Mouse (Mus musculus) hindbrain, embryonic 11.5 days (tissue): ENCODE measurements around the gene Tacc2. TPM values are rescaled to one million over a fixed set of nuclear protein-coding genes. Genes with fewer than 3 reads are reported as not detected.
"Not testable (repeated sequence)": the region's sequence is repeated elsewhere in the genome, so short reads cannot be mapped to it uniquely, and the experiment has no call there.

Experiments
- ATAC-seq: fragments of 200-750 bp; cut with Nextera tagmentation; 2 replicates; pipeline ENCODE4 v1.8.0; 2017; ENCODE audit warnings: mild to moderate bottlenecking, moderate TSS enrichment, moderate library complexity; ENCODE audit not compliant: low FRiP score
- DNase-seq: peaks from one replicate; pipeline ENCODE4 v3.0.0-alpha.2; 2015; ENCODE audit warnings: low spot score
- H3K27ac ChIP-seq: fragments of 300-500 bp; sonication (generic); 2 replicates; pipeline ENCODE4 v1.5.1; 2014; ENCODE audit warnings: mild to moderate bottlenecking, low read depth, low read length
- H3K27me3 ChIP-seq: fragments of 300-500 bp; sonication (generic); 2 replicates; pipeline ENCODE4 v1.6.1; 2014; ENCODE audit warnings: mild to moderate bottlenecking, low read length, moderate library complexity, mixed read lengths; ENCODE audit not compliant: control insufficient read depth, insufficient read depth
- H3K36me3 ChIP-seq: fragments of 300-500 bp; sonication (generic); 2 replicates; pipeline ENCODE4 v1.6.1; 2014; ENCODE audit warnings: mild to moderate bottlenecking, low read length, moderate library complexity, mixed read lengths; ENCODE audit not compliant: control insufficient read depth, insufficient read depth
- H3K4me1 ChIP-seq: fragments of 300-500 bp; sonication (generic); replicated peaks from 2 replicates; pipeline ENCODE4 v1.6.1; 2014; ENCODE audit warnings: low read length, mixed read lengths; ENCODE audit not compliant: control insufficient read depth, insufficient read depth
- H3K4me2 ChIP-seq: fragments of 300-500 bp; sonication (generic); replicated peaks from 2 replicates; pipeline ENCODE4 v1.6.1; 2014; ENCODE audit warnings: mild to moderate bottlenecking, low read depth, low read length
- H3K4me3 ChIP-seq: fragments of 300-500 bp; sonication (generic); 2 replicates; pipeline ENCODE4 v1.5.1; 2014; ENCODE audit warnings: low read depth, low read length
- H3K9ac ChIP-seq: fragments of 300-500 bp; sonication (generic); 2 replicates; pipeline ENCODE4 v1.6.1; 2014; ENCODE audit warnings: low read depth, low read length
- H3K9me3 ChIP-seq: fragments of 300-500 bp; sonication (generic); 2 replicates; pipeline ENCODE4 v1.6.1; 2016; ENCODE audit warnings: low read length; ENCODE audit not compliant: control insufficient read depth
- WGBS: fragments of 180-500 bp; shearing (Covaris S2); extraction: QIAGEN DNeasy Blood & Tissue Kit; methylation state at CpG from one replicate; pipeline ENCODE4 v1.1.7; 2014; 5-methylcytosine and 5-hydroxymethylcytosine counted together
- polyA plus RNA-seq: library from polyadenylated mRNA; unstranded; fragments of >200 nt; fragmentation: Nextera tagmentation; extraction: Ambion mirVana; gene quantifications from 2 replicates; pipeline ENCODE4 v1.2.1, GENCODE M21; 2014

Tacc2 gene
- polyA plus RNA-seq, 1 experiment from 2014 or later: 46.8 TPM

GRCm38 (mm10) chr7:130656965-130657364 lies 79.7 kb downstream of the Tacc2 start:
- Histone ChIP-seq H3K4me1 (no peaks in the 10 kb centered on the region; the same call in 1 of the 2 replicates), H3K27me3 (no peaks in the 10 kb centered on the region), H3K9ac (no peak overlapping the region), H3K36me3 (no peaks in the 10 kb centered on the region), H3K4me2 (no peak overlapping the region), H3K9me3 (no peaks in the 10 kb centered on the region), H3K27ac (no peak overlapping the region), H3K4me3 (no peak overlapping the region)
- DNase-seq: no peak
- WGBS: 90% methylated on average over 8 of the region's 8 CpGs
- no peak for ATAC-seq

GRCm38 (mm10) chr7:130657751-130658150 lies 80.5 kb downstream of the Tacc2 start:
- WGBS: 87% methylated on average over 13 of the region's 13 CpGs
- ATAC-seq (no peak), DNase-seq (no peak)
- no peaks in the 10 kb centered on the region for H3K9me3 ChIP-seq
- no peak overlapping the region for H3K4me3 ChIP-seq
- H3K4me1 ChIP-seq: peaks cover 5% of the 10 kb centered on the region; the same call in 1 of the 2 replicates
- no peak overlapping the region for H3K4me2 ChIP-seq
- H3K27me3 ChIP-seq: no peaks in the 10 kb centered on the region
- no peaks in the 10 kb centered on the region for H3K36me3 ChIP-seq
- no peak overlapping the region for H3K9ac ChIP-seq
- no peak overlapping the region for H3K27ac ChIP-seq

GRCm38 (mm10) chr7:130659129-130659528 lies 81.9 kb downstream of the Tacc2 start:
- Histone ChIP-seq H3K36me3 (no peaks in the 10 kb centered on the region), H3K9ac (no peak overlapping the region), H3K4me1 (peaks cover 5% of the 10 kb centered on the region; the same call in 1 of the 2 replicates), H3K4me2 (no peak overlapping the region), H3K27ac (no peak overlapping the region), H3K9me3 (no peaks in the 10 kb centered on the region), H3K27me3 (no peaks in the 10 kb centered on the region), H3K4me3 (no peak overlapping the region)
- ATAC-seq (no peak), DNase-seq (no peak)
- 91% methylated on average over 5 of the region's 5 CpGs for WGBS

GRCm38 (mm10) chr7:130662250-130662649 lies 85.0 kb downstream of the Tacc2 start:
- ATAC-seq (no peak), DNase-seq (no peak)
- no peak overlapping the region for H3K27ac ChIP-seq
- 0 out of 2 replicates have a peak, but pooled peaks cover 5% of the 10 kb centered on the region for H3K4me1 ChIP-seq
- H3K4me2 ChIP-seq: no peak overlapping the region
- H3K27me3 ChIP-seq: no peaks in the 10 kb centered on the region
- whole genome bisulfite sequencing: 54% methylated on average over 5 of the region's 5 CpGs
- H3K9ac ChIP-seq: no peak overlapping the region
- no peaks in the 10 kb centered on the region for H3K36me3 ChIP-seq
- H3K4me3 ChIP-seq: no peak overlapping the region
- no peaks in the 10 kb centered on the region for H3K9me3 ChIP-seq

GRCm38 (mm10) chr7:130662869-130663268 lies 85.6 kb downstream of the Tacc2 start:
- H3K9ac ChIP-seq: no peak overlapping the region
- no peaks in the 10 kb centered on the region for H3K9me3 ChIP-seq
- no peaks in the 10 kb centered on the region for H3K27me3 ChIP-seq
- ATAC-seq: no peak
- no peak overlapping the region for H3K4me3 ChIP-seq
- no peak for DNase-seq
- H3K36me3 ChIP-seq: no peaks in the 10 kb centered on the region
- H3K27ac ChIP-seq: no peak overlapping the region
- H3K4me1 ChIP-seq: 0 out of 2 replicates have a peak, but pooled peaks cover 5% of the 10 kb centered on the region
- no peak overlapping the region for H3K4me2 ChIP-seq
- WGBS: 67% methylated on average over 4 of the region's 4 CpGs

- ATAC-seq: no peak
- DNase-seq: no peak
- H3K9ac ChIP-seq: no peak overlapping the region
- peaks cover 8% of the 10 kb centered on the region for H3K4me1 ChIP-seq
- WGBS: 96% methylated on average over 5 of the region's 5 CpGs
- no peak overlapping the region for H3K27ac ChIP-seq
- H3K4me2 ChIP-seq: no peak overlapping the region
- H3K36me3 ChIP-seq: no peaks in the 10 kb centered on the region
- no peak overlapping the region for H3K4me3 ChIP-seq
- H3K9me3 ChIP-seq: no peaks in the 10 kb centered on the region
- H3K27me3 ChIP-seq: no peaks in the 10 kb centered on the region
Observed at GRCm38 (mm10) chr7:130664037-130664436, 86.8 kb downstream of the Tacc2 start.

GRCm38 (mm10) chr7:130664629-130665028 lies 87.4 kb downstream of the Tacc2 start:
- H3K4me2 ChIP-seq: no peak overlapping the region
- WGBS: 82% methylated on average over 5 of the region's 5 CpGs
- H3K36me3 ChIP-seq: no peaks in the 10 kb centered on the region
- no peak overlapping the region for H3K9ac ChIP-seq
- DNase-seq: no peak
- peaks cover 8% of the 10 kb centered on the region for H3K4me1 ChIP-seq
- H3K27me3 ChIP-seq: no peaks in the 10 kb centered on the region
- no peak overlapping the region for H3K4me3 ChIP-seq
- ATAC-seq: no peak
- no peak overlapping the region for H3K27ac ChIP-seq
- no peaks in the 10 kb centered on the region for H3K9me3 ChIP-seq

GRCm38 (mm10) chr7:130665358-130665757 lies 88.1 kb downstream of the Tacc2 start:
- 97% methylated on average over 9 of the region's 9 CpGs for WGBS
- DNase-seq (no peak), ATAC-seq (no peak)
- Histone ChIP-seq H3K27ac (no peak overlapping the region), H3K4me2 (no peak overlapping the region), H3K9me3 (no peaks in the 10 kb centered on the region), H3K4me1 (peaks cover 8% of the 10 kb centered on the region), H3K9ac (no peak overlapping the region), H3K4me3 (no peak overlapping the region), H3K36me3 (no peaks in the 10 kb centered on the region), H3K27me3 (no peaks in the 10 kb centered on the region)

- H3K27me3 ChIP-seq, ATAC-seq, H3K4me3 ChIP-seq, H3K36me3 ChIP-seq, DNase-seq, H3K9ac ChIP-seq, H3K9me3 ChIP-seq, H3K4me2 ChIP-seq, H3K4me1 ChIP-seq: not testable (repeated sequence)
- H3K27ac ChIP-seq: peak overlapping the region; percentile 84; the same call in 1 of the 2 replicates
- 74% methylated on average over 1 of the region's 1 CpGs for WGBS
Observed at GRCm38 (mm10) chr7:130668013-130668412, 90.8 kb downstream of the Tacc2 start.
